Mouse (Mus musculus) MEL (cell line): Measurements from ENCODE around the gene Fyn. TPM values are rescaled to one million over a fixed set of nuclear protein-coding genes. Genes with fewer than 3 reads are reported as not detected.

Source experiments
- DNase-seq: peaks from one replicate; pipeline ENCODE4 v3.0.0; 2011; ENCODE audit warnings: low read depth, low spot score
- H3K27ac ChIP-seq: 2 replicates; pipeline ENCODE4 v1.5.1; 2012; ENCODE audit warnings: low read depth, mild to moderate bottlenecking, control low read depth, low read length, moderate library complexity; ENCODE audit not compliant: control insufficient read depth
- H3K27me3 ChIP-seq, 2 experiments: fragments of 150-350 bp in 1 of 2; sonication (generic) in 1 of 2; 2 replicates each; pipeline ENCODE4 v1.6.1; 2012; ENCODE audit warnings: low read length in 2 of 2, mild to moderate bottlenecking in 2 of 2, improper control_type of control experiment in 1 of 2, moderate library complexity in 1 of 2; ENCODE audit not compliant: insufficient read depth in 2 of 2, control insufficient read depth in 1 of 2
- H3K36me3 ChIP-seq, 2 experiments: 2 replicates each; pipeline ENCODE4 v1.6.1; 2012 to 2014; ENCODE audit warnings: low read length in 2 of 2, improper control_type of control experiment in 1 of 2, inconsistent platforms in 1 of 2, mild to moderate bottlenecking in 1 of 2; ENCODE audit not compliant: insufficient read depth in 2 of 2, control insufficient read depth in 1 of 2
- H3K4me1 ChIP-seq, 2 experiments: fragments of 150-350 bp in 1 of 2; sonication (generic) in 1 of 2; 2 replicates each; pipeline ENCODE4 v1.6.1; 2012; ENCODE audit warnings: low read length in 2 of 2, improper control_type of control experiment in 1 of 2, mild to moderate bottlenecking in 1 of 2; ENCODE audit not compliant: insufficient read depth in 2 of 2, control insufficient read depth in 1 of 2
- H3K4me3 ChIP-seq, 2 experiments: fragments of 150-350 bp in 1 of 2; sonication (generic) in 1 of 2; 2 replicates each; pipeline ENCODE4 v1.5.1; 2012; ENCODE audit warnings: low read depth in 2 of 2, low read length in 2 of 2, mild to moderate bottlenecking in 2 of 2, moderate library complexity in 2 of 2, control low read depth in 1 of 2, improper control_type of control experiment in 1 of 2; ENCODE audit not compliant: control insufficient read depth in 1 of 2, insufficient read depth in 1 of 2
- H3K79me2 ChIP-seq: 2 replicates; pipeline ENCODE4 v1.6.1; 2012; ENCODE audit warnings: mild to moderate bottlenecking, low read length, moderate library complexity; ENCODE audit not compliant: control insufficient read depth, poor library complexity, insufficient read depth
- H3K9ac ChIP-seq: 2 replicates; pipeline ENCODE4 v1.6.1; 2012; ENCODE audit warnings: low read depth, mild to moderate bottlenecking, control low read depth, low read length, moderate library complexity; ENCODE audit not compliant: control insufficient read depth, poor library complexity, severe bottlenecking
- H3K9me3 ChIP-seq: fragments of 150-350 bp; sonication (generic); replicated peaks from 2 replicates; pipeline ENCODE4 v1.6.1; 2012; ENCODE audit warnings: mild to moderate bottlenecking, low read length, improper control_type of control experiment, moderate library complexity; ENCODE audit not compliant: insufficient read depth
- CHD1 ChIP-seq: IDR thresholded peaks from 2 replicates; pipeline ENCODE4 v1.6.1; 2012; ENCODE audit warnings: low read depth, mild to moderate bottlenecking, inconsistent platforms, low read length, improper control_type of control experiment
- CHD2 ChIP-seq: IDR thresholded peaks from 2 replicates; pipeline ENCODE4 v1.6.1; 2011; ENCODE audit warnings: low read length, improper control_type of control experiment
- E2F4 ChIP-seq: IDR thresholded peaks from 2 replicates; pipeline ENCODE4 v1.6.1; 2011; ENCODE audit warnings: low read depth, low read length, improper control_type of control experiment, borderline replicate concordance
- ELF1 ChIP-seq: IDR thresholded peaks from 2 replicates; pipeline ENCODE4 v1.6.1; 2014; ENCODE audit warnings: low read depth, mild to moderate bottlenecking, inconsistent platforms, low read length, improper control_type of control experiment, moderate library complexity
- EP300 ChIP-seq, 2 experiments: IDR thresholded peaks; 2 replicates each; pipeline ENCODE4 v1.6.1; 2011; ENCODE audit warnings: improper control_type of control experiment in 2 of 2, low read length in 2 of 2, low read depth in 1 of 2, mild to moderate bottlenecking in 1 of 2
- ETS1 ChIP-seq: IDR thresholded peaks from 2 replicates; pipeline ENCODE4 v1.6.1; 2012; ENCODE audit warnings: low read depth, mild to moderate bottlenecking, inconsistent platforms, low read length, improper control_type of control experiment, moderate library complexity
- MAX ChIP-seq: IDR thresholded peaks from 2 replicates; pipeline ENCODE4 v1.6.1; 2011; ENCODE audit warnings: low read length, improper control_type of control experiment
- MAZ ChIP-seq: IDR thresholded peaks from 2 replicates; pipeline ENCODE4 v1.6.1; 2012; ENCODE audit warnings: low read depth, mild to moderate bottlenecking, inconsistent platforms, low read length, improper control_type of control experiment
- MYB ChIP-seq: IDR thresholded peaks from 2 replicates; pipeline ENCODE4 v1.6.1; 2011; ENCODE audit warnings: mild to moderate bottlenecking, low read depth, low read length, improper control_type of control experiment
- MYC ChIP-seq: IDR thresholded peaks from 2 replicates; pipeline ENCODE4 v1.6.1; 2011; ENCODE audit warnings: low read depth, mild to moderate bottlenecking, low read length, improper control_type of control experiment, moderate library complexity
- POLR2A ChIP-seq, 2 experiments: IDR thresholded peaks; 2 replicates each; pipeline ENCODE4 v1.6.1; 2011 to 2012; ENCODE audit warnings: low read length in 2 of 2, mild to moderate bottlenecking in 2 of 2, control low read depth in 1 of 2, improper control_type of control experiment in 1 of 2, low read depth in 1 of 2, moderate library complexity in 1 of 2; ENCODE audit not compliant: control insufficient read depth in 1 of 2, insufficient read depth in 1 of 2, poor library complexity in 1 of 2
- POLR2AphosphoS2 ChIP-seq: IDR thresholded peaks from 2 replicates; pipeline ENCODE4 v1.6.1; 2011; ENCODE audit warnings: low read length, improper control_type of control experiment
- POLR2AphosphoS5 ChIP-seq: IDR thresholded peaks from 2 replicates; pipeline ENCODE4 v1.6.1; 2012; ENCODE audit warnings: low read depth, borderline replicate concordance, mild to moderate bottlenecking, inconsistent platforms, low read length, moderate library complexity, mixed read lengths
- RAD21 ChIP-seq: IDR thresholded peaks from 2 replicates; pipeline ENCODE4 v1.6.1; 2011; ENCODE audit warnings: mild to moderate bottlenecking, low read depth, low read length, improper control_type of control experiment
- RCOR1 ChIP-seq: IDR thresholded peaks from 2 replicates; pipeline ENCODE4 v1.6.1; 2012; ENCODE audit warnings: low read depth, mild to moderate bottlenecking, inconsistent platforms, low read length, improper control_type of control experiment
- SMC3 ChIP-seq: IDR thresholded peaks from 2 replicates; pipeline ENCODE4 v1.6.1; 2011; ENCODE audit warnings: low read depth, low read length, improper control_type of control experiment
- TAL1 ChIP-seq: IDR thresholded peaks from 2 replicates; pipeline ENCODE4 v1.6.1; 2012; ENCODE audit warnings: mild to moderate bottlenecking, inconsistent platforms, low read length, moderate library complexity, mixed read lengths
- TBP ChIP-seq: IDR thresholded peaks from 2 replicates; pipeline ENCODE4 v1.8.0; 2011; ENCODE audit warnings: low read depth, low read length, improper control_type of control experiment
- USF1 ChIP-seq: IDR thresholded peaks from 2 replicates; pipeline ENCODE4 v1.6.1; 2014; ENCODE audit warnings: low read depth, mild to moderate bottlenecking, inconsistent platforms, low read length, improper control_type of control experiment, moderate library complexity
- USF2 ChIP-seq, 2 experiments: IDR thresholded peaks; 2 replicates each; pipeline ENCODE4 v1.6.1; 2011 to 2012; ENCODE audit warnings: improper control_type of control experiment in 2 of 2, low read length in 2 of 2, borderline replicate concordance in 1 of 2, inconsistent platforms in 1 of 2, low read depth in 1 of 2, mild to moderate bottlenecking in 1 of 2; ENCODE audit not compliant: insufficient read depth in 1 of 2
- ZMIZ1 ChIP-seq: IDR thresholded peaks from 2 replicates; pipeline ENCODE4 v1.6.1; 2012; ENCODE audit warnings: low read depth, mild to moderate bottlenecking, inconsistent platforms, low read length, improper control_type of control experiment, moderate library complexity
- polyA plus RNA-seq, 2 experiments: library from polyadenylated mRNA; stranded (reverse) in 1 of 2; unstranded in 1 of 2; fragments of >175 nt in 1 of 2; fragments of >200 nt in 1 of 2; gene quantifications; 2 replicates each; pipeline versions ENCODE4 v1.2.1 to v1.2.4; 2012; ENCODE audit warnings: low replicate concordance in 2 of 2, low read depth in 1 of 2; ENCODE audit not compliant: insufficient read length in 2 of 2, insufficient read depth in 1 of 2, missing spikeins in 1 of 2
- total RNA-seq: library from RNA; depleted of rRNA; stranded (reverse); fragments of 300-350 nt; gene quantifications from 2 replicates; pipeline ENCODE4 v1.2.3, GENCODE M21; 2012

Fyn gene
- total and polyA plus RNA-seq, 3 experiments: 0.03 TPM; not detected in 2

GRCm38 (mm10) chr10:39378025-39378603, 9.5 kb downstream of the Fyn start:
- H3K27ac ChIP-seq: no peak overlapping the region

GRCm38 (mm10) chr10:39379287-39379686, 10.6 kb downstream of the Fyn start:
- Histone ChIP-seq H3K4me1 (no peaks in the 10 kb centered on the region), H3K9me3 (no peaks in the 10 kb centered on the region), H3K27me3 (no peaks in the 10 kb centered on the region), H3K36me3 (no peaks in the 10 kb centered on the region), H3K27ac (no peak overlapping the region), H3K9ac (no peak overlapping the region), H3K4me3 (no peak overlapping the region), H3K79me2 (no peaks in the 10 kb centered on the region)
- no peak for DNase-seq
- TF ChIP-seq ZMIZ1 (no peak), RAD21 (no peak), EP300 (IDR thresholded peaks at IDR 0.05; ENCODE audit: low read depth in 1 of 2, low read length in 2 of 2) (no peak), SMC3 (no peak), CHD1 (no peak), POLR2AphosphoS5 (no peak), CHD2 (no peak), MAX (no peak), MYB (no peak), POLR2AphosphoS2 (no peak), MAZ (no peak), RCOR1 (no peak), E2F4 (no peak), TAL1 (no peak), ETS1 (no peak), TBP (no peak), USF1 (no peak), POLR2A (IDR thresholded peaks at IDR 0.05; ENCODE audit: control insufficient read depth in 1 of 2, insufficient read depth in 1 of 2, low read depth in 1 of 2, low read length in 2 of 2, poor library complexity in 1 of 2) (no peak)

More at GRCm38 (mm10) chr10:39378025-39378603, 9.5 kb downstream of the Fyn start:
- no peaks in the 10 kb centered on the region for H3K79me2 ChIP-seq
- H3K27me3 ChIP-seq: no peaks in the 10 kb centered on the region
- no peaks in the 10 kb centered on the region for H3K36me3 ChIP-seq
- TF ChIP-seq ELF1 (no peak), POLR2AphosphoS5 (no peak), POLR2AphosphoS2 (no peak), USF2 (IDR thresholded peaks at IDR 0.05; ENCODE audit: borderline replicate concordance in 1 of 2, insufficient read depth in 1 of 2, low read depth in 1 of 2, low read length in 2 of 2) (no peak), SMC3 (no peak), MYC (no peak)
- no peak for DNase-seq
- H3K9me3 ChIP-seq: no peaks in the 10 kb centered on the region
- no peak overlapping the region for H3K4me3 ChIP-seq
- H3K4me1 ChIP-seq: no peaks in the 10 kb centered on the region
- H3K9ac ChIP-seq: no peak overlapping the region
